Mouse (Mus musculus): ENCODE measurements at regions not wholly inside any gene's neighbourhood (a gene's known extent, or its start where the extent isn't known, plus 50 kb on each side); places are given as distances from the start of the nearest gene placed in this dataset.

DNA sequence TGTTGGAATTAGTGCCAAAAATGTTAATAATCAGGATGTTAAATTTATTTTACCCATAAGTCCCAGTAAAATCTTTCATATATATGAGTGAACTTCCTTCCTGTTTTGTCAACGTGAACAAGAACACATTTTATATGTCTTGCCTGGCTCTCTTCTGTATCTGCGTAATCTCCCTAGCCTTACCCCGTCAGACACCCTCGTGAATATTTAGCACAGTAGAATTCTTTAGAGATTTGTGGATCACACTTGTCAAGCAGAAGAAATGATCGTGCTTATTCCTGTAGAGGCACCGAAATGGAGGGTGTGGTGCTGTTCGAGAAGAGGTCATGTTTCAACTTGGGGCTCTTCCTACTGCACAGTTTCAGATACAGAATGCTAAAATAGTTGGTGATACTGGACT lies 157.2 kb upstream of the Zbtb20 start:
- no peak for DNase-seq (ENCODE audit: low spot score)
- Histone ChIP-seq H3K27ac (replicated peaks; ENCODE audit: low read depth, low read length) (no peak overlapping the region), H3K4me3 (ENCODE audit: low read depth, low read length) (no peak overlapping the region), H3K9me3 (ENCODE audit: control insufficient read depth, low read length) (no peaks in the 10 kb centered on the region), H3K27me3 (ENCODE audit: control insufficient read depth, insufficient read depth, low read length) (no peaks in the 10 kb centered on the region), H3K4me1 (ENCODE audit: control insufficient read depth, insufficient read depth, low read length) (no peaks in the 10 kb centered on the region), H3K4me2 (ENCODE audit: low read depth, severe bottlenecking) (no peak overlapping the region), H3K36me3 (ENCODE audit: control insufficient read depth, insufficient read depth, low read length) (no peaks in the 10 kb centered on the region), H3K9ac (ENCODE audit: low read length) (no peak overlapping the region)
- no peak for ATAC-seq (ENCODE audit: insufficient number of reproducible peaks, low FRiP score, low TSS enrichment, low read depth)
- WGBS: 84% methylated on average over 7 of the region's 7 CpGs

- ATAC-seq (ENCODE audit: insufficient number of reproducible peaks, low FRiP score, low TSS enrichment, low read depth) (no peak), DNase-seq (ENCODE audit: low spot score) (no peak)
- H3K4me1 ChIP-seq (ENCODE audit: control insufficient read depth, insufficient read depth, low read length): no peaks in the 10 kb centered on the region
- no peaks in the 10 kb centered on the region for H3K9me3 ChIP-seq (ENCODE audit: control insufficient read depth, low read length)
- 84% methylated on average over 7 of the region's 7 CpGs for WGBS
- H3K27me3 ChIP-seq (ENCODE audit: control insufficient read depth, insufficient read depth, low read length): no peaks in the 10 kb centered on the region
- no peak overlapping the region for H3K4me3 ChIP-seq (ENCODE audit: low read depth, low read length)
- no peak overlapping the region for H3K4me2 ChIP-seq (ENCODE audit: low read depth, severe bottlenecking)
- H3K27ac ChIP-seq (replicated peaks; ENCODE audit: low read depth, low read length): no peak overlapping the region
- H3K9ac ChIP-seq (ENCODE audit: low read length): no peak overlapping the region
- H3K36me3 ChIP-seq (ENCODE audit: control insufficient read depth, insufficient read depth, low read length): no peaks in the 10 kb centered on the region
Measured at GRCm38 (mm10) chr16:42717828-42718412, 157.8 kb upstream of the Zbtb20 start.

DNA sequence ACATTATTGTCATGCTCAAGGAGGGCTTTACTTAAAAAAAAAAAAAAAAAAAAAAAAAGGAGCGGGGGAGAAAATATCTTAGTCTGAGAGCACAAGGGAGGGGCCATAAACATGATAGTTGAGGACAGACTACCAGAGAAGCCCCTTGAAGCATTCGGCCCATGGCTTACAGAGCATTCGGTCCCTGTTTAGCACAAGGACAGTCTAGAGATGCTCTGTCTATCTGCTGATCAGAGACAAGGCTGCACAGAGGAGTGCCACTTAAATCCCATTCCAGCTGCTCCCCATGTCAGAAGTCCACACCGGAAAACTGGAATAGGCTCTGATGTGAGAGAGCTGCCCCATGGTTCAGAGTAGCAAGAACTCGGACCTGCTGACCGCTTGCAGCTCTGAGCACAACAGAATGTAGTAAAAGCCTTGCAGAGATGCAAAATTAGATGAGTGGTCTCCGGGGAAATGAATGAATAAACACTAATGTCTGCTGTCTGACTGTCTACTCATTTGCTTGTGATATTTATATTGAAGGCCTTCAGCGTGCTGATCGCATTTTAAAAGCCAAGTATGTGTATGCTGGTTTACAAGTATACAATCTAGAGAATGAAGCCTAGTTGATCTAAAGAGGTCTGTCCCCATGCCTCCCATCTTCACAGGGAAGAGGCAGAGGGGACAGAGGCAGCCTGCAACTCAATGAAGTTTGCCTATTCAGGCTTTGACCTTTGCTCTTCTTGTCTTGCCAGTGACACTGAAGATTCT lies 158.4 kb upstream of the Zbtb20 start:
- no peak overlapping the region for H3K27ac ChIP-seq (replicated peaks; ENCODE audit: low read depth, low read length)
- DNase-seq (ENCODE audit: low spot score) (no peak), ATAC-seq (ENCODE audit: insufficient number of reproducible peaks, low FRiP score, low TSS enrichment, low read depth) (no peak)
- no peaks in the 10 kb centered on the region for H3K9me3 ChIP-seq (ENCODE audit: control insufficient read depth, low read length)
- no peaks in the 10 kb centered on the region for H3K36me3 ChIP-seq (ENCODE audit: control insufficient read depth, insufficient read depth, low read length)
- no peak overlapping the region for H3K9ac ChIP-seq (ENCODE audit: low read length)
- H3K4me2 ChIP-seq (ENCODE audit: low read depth, severe bottlenecking): no peak overlapping the region
- WGBS: 87% methylated on average over 9 of the region's 9 CpGs
- no peaks in the 10 kb centered on the region for H3K4me1 ChIP-seq (ENCODE audit: control insufficient read depth, insufficient read depth, low read length)
- no peaks in the 10 kb centered on the region for H3K27me3 ChIP-seq (ENCODE audit: control insufficient read depth, insufficient read depth, low read length)
- H3K4me3 ChIP-seq (ENCODE audit: low read depth, low read length): no peak overlapping the region

- H3K4me2 ChIP-seq (ENCODE audit: low read depth, severe bottlenecking): no peak overlapping the region
- no peaks in the 10 kb centered on the region for H3K4me1 ChIP-seq (ENCODE audit: control insufficient read depth, insufficient read depth, low read length)
- 54% methylated on average over 4 of the region's 4 CpGs for WGBS
- no peak for DNase-seq (ENCODE audit: low spot score)
- H3K27ac ChIP-seq (replicated peaks; ENCODE audit: low read depth, low read length): no peak overlapping the region
- no peaks in the 10 kb centered on the region for H3K36me3 ChIP-seq (ENCODE audit: control insufficient read depth, insufficient read depth, low read length)
- H3K9ac ChIP-seq (ENCODE audit: low read length): no peak overlapping the region
- ATAC-seq (ENCODE audit: insufficient number of reproducible peaks, low FRiP score, low TSS enrichment, low read depth): no peak
- H3K9me3 ChIP-seq (ENCODE audit: control insufficient read depth, low read length): no peaks in the 10 kb centered on the region
- H3K27me3 ChIP-seq (ENCODE audit: control insufficient read depth, insufficient read depth, low read length): no peaks in the 10 kb centered on the region
- H3K4me3 ChIP-seq (ENCODE audit: low read depth, low read length): no peak overlapping the region
Measured at GRCm38 (mm10) chr16:42702676-42703075, 173.0 kb upstream of the Zbtb20 start.

- WGBS: 76% methylated on average over 3 of the region's 3 CpGs
- Histone ChIP-seq H3K36me3 (ENCODE audit: control insufficient read depth, insufficient read depth, low read length) (no peaks in the 10 kb centered on the region), H3K9me3 (ENCODE audit: control insufficient read depth, low read length) (no peaks in the 10 kb centered on the region), H3K27ac (replicated peaks; ENCODE audit: low read depth, low read length) (no peak overlapping the region), H3K4me1 (ENCODE audit: control insufficient read depth, insufficient read depth, low read length) (no peaks in the 10 kb centered on the region), H3K4me2 (ENCODE audit: low read depth, severe bottlenecking) (no peak overlapping the region), H3K27me3 (ENCODE audit: control insufficient read depth, insufficient read depth, low read length) (no peaks in the 10 kb centered on the region), H3K9ac (ENCODE audit: low read length) (no peak overlapping the region), H3K4me3 (ENCODE audit: low read depth, low read length) (no peak overlapping the region)
- DNase-seq (ENCODE audit: low spot score): no peak
- no peak for ATAC-seq (ENCODE audit: insufficient number of reproducible peaks, low FRiP score, low TSS enrichment, low read depth)
Measured at GRCm38 (mm10) chr16:42681196-42681595, 194.5 kb upstream of the Zbtb20 start.

- DNase-seq (ENCODE audit: low spot score) (no peak), ATAC-seq (ENCODE audit: insufficient number of reproducible peaks, low FRiP score, low TSS enrichment, low read depth) (no peak)
- 82% methylated on average over 5 of the region's 5 CpGs for WGBS
- Histone ChIP-seq H3K4me1 (ENCODE audit: control insufficient read depth, insufficient read depth, low read length) (no peaks in the 10 kb centered on the region), H3K9ac (ENCODE audit: low read length) (no peak overlapping the region), H3K27ac (replicated peaks; ENCODE audit: low read depth, low read length) (no peak overlapping the region), H3K27me3 (ENCODE audit: control insufficient read depth, insufficient read depth, low read length) (no peaks in the 10 kb centered on the region), H3K4me2 (ENCODE audit: low read depth, severe bottlenecking) (no peak overlapping the region), H3K36me3 (ENCODE audit: control insufficient read depth, insufficient read depth, low read length) (no peaks in the 10 kb centered on the region), H3K4me3 (ENCODE audit: low read depth, low read length) (no peak overlapping the region), H3K9me3 (ENCODE audit: control insufficient read depth, low read length) (no peaks in the 10 kb centered on the region)
Measured at GRCm38 (mm10) chr16:42677211-42677610, 198.5 kb upstream of the Zbtb20 start.

GRCm38 (mm10) chr16:42676406-42677075 lies 199.1 kb upstream of the Zbtb20 start:
- H3K27ac ChIP-seq (replicated peaks; ENCODE audit: low read depth, low read length): no peak overlapping the region
- H3K27me3 ChIP-seq (ENCODE audit: control insufficient read depth, insufficient read depth, low read length): no peaks in the 10 kb centered on the region
- no peak overlapping the region for H3K9ac ChIP-seq (ENCODE audit: low read length)
- no peaks in the 10 kb centered on the region for H3K4me1 ChIP-seq (ENCODE audit: control insufficient read depth, insufficient read depth, low read length)
- 87% methylated on average over 5 of the region's 5 CpGs for WGBS
- no peak overlapping the region for H3K4me3 ChIP-seq (ENCODE audit: low read depth, low read length)
- H3K4me2 ChIP-seq (ENCODE audit: low read depth, severe bottlenecking): no peak overlapping the region
- ATAC-seq (ENCODE audit: insufficient number of reproducible peaks, low FRiP score, low TSS enrichment, low read depth) (no peak), DNase-seq (ENCODE audit: low spot score) (no peak)
- no peaks in the 10 kb centered on the region for H3K36me3 ChIP-seq (ENCODE audit: control insufficient read depth, insufficient read depth, low read length)
- no peaks in the 10 kb centered on the region for H3K9me3 ChIP-seq (ENCODE audit: control insufficient read depth, low read length)

GRCm38 (mm10) chr16:42675031-42675430 lies 200.7 kb upstream of the Zbtb20 start:
- no peak overlapping the region for H3K9ac ChIP-seq (ENCODE audit: low read length)
- ATAC-seq (ENCODE audit: insufficient number of reproducible peaks, low FRiP score, low TSS enrichment, low read depth) (no peak), DNase-seq (ENCODE audit: low spot score) (no peak)
- H3K36me3 ChIP-seq (ENCODE audit: control insufficient read depth, insufficient read depth, low read length): no peaks in the 10 kb centered on the region
- H3K9me3 ChIP-seq (ENCODE audit: control insufficient read depth, low read length): no peaks in the 10 kb centered on the region
- no peak overlapping the region for H3K4me3 ChIP-seq (ENCODE audit: low read depth, low read length)
- H3K4me1 ChIP-seq (ENCODE audit: control insufficient read depth, insufficient read depth, low read length): no peaks in the 10 kb centered on the region
- 91% methylated on average over 3 of the region's 3 CpGs for WGBS
- H3K27ac ChIP-seq (replicated peaks; ENCODE audit: low read depth, low read length): no peak overlapping the region
- no peaks in the 10 kb centered on the region for H3K27me3 ChIP-seq (ENCODE audit: control insufficient read depth, insufficient read depth, low read length)
- H3K4me2 ChIP-seq (ENCODE audit: low read depth, severe bottlenecking): no peak overlapping the region
